Mouse (Mus musculus) gastrocnemius, postnatal 36 days (tissue): ENCODE measurements around the gene Gm9803. TPM values are rescaled to one million over a fixed set of nuclear protein-coding genes. Genes with fewer than 3 reads are reported as not detected.
A peak's percentile ranks its signal among the peaks of the same experiment; 100 is the strongest.

Experiments
- DNase-seq, 2 experiments: peaks; one replicate each; pipeline ENCODE4 v3.0.0; 2022
- intact Hi-C: fragments of 180-260 bp; cut with DNase I; formaldehyde crosslinking; loops from one replicate; pipeline ENCODE4 v1.15.1; 2025
- total RNA-seq, 2 experiments: library from RNA; stranded (reverse); gene quantifications; 2 replicates each; pipeline ENCODE4 v1.2.3; 2021

Gene Gm9803
- total RNA-seq, 2 experiments from 2014 or later: 5.4 to 9.2 TPM

- intact Hi-C loops: no loop called here
- no peak for DNase-seq
These were observed 16.8 kb upstream of the Gm9803 start for GRCm38 (mm10) chr10:43507051-43507450.

- intact Hi-C loops: no loop called here
- no peak for DNase-seq
These were observed 14.7 kb upstream of the Gm9803 start for GRCm38 (mm10) chr10:43509228-43509627.

- intact Hi-C loops: no loop called here
These were observed 10.9 kb upstream of the Gm9803 start for GRCm38 (mm10) chr10:43512976-43513375.

GRCm38 (mm10) chr10:43516992-43517660 lies 6.8 kb upstream of the Gm9803 start:
- intact Hi-C loops: no loop called here
- no peak for DNase-seq

More at GRCm38 (mm10) chr10:43512976-43513375, 10.9 kb upstream of the Gm9803 start:
- DNase-seq: no peak

GRCm38 (mm10) chr10:43517836-43518235 lies 6.0 kb upstream of the Gm9803 start:
- peak in 1 of 2 experiments; percentile 14 for DNase-seq
- intact Hi-C loops: no loop called here

- peak in 1 of 2 experiments; percentile 46 for DNase-seq
- intact Hi-C loops: no loop called here
These were observed 5.5 kb upstream of the Gm9803 start for GRCm38 (mm10) chr10:43518368-43518767.

GRCm38 (mm10) chr10:43519977-43520376 lies 3.9 kb upstream of the Gm9803 start:
- intact Hi-C loops: no loop called here
- no peak for DNase-seq

- DNase-seq: no peak
- intact Hi-C loops: no loop called here
These were observed 3.7 kb downstream of the Gm9803 start for GRCm38 (mm10) chr10:43527283-43528269.

GRCm38 (mm10) chr10:43534382-43534781 lies 10.5 kb downstream of the Gm9803 start:
- intact Hi-C loops: no loop called here
- DNase-seq: no peak

- DNase-seq: no peak
- intact Hi-C loops: no loop called here
These were observed 13.8 kb downstream of the Gm9803 start for GRCm38 (mm10) chr10:43537652-43538051.

- intact Hi-C loops: no loop called here
- DNase-seq: no peak
These were observed 14.9 kb downstream of the Gm9803 start for GRCm38 (mm10) chr10:43538831-43539230.

GRCm38 (mm10) chr10:43539746-43540310 lies 15.9 kb downstream of the Gm9803 start:
- no peak for DNase-seq
- intact Hi-C loops: loop anchor here (1.0 kb wide), 1 partner anchor 60 kb away; no protein-coding TSS in a partner anchor

GRCm38 (mm10) chr10:43540442-43541152 lies 16.7 kb downstream of the Gm9803 start, which contains the start of gene 1700021F05Rik:
1700021F05Rik (minus strand) TSS chr10:43540994.
- intact Hi-C loops: loop anchor here (1.0 kb wide), 1 partner anchor 60 kb away; no protein-coding TSS in a partner anchor
- DNase-seq: peak; percentile 93 to 94

- DNase-seq: no peak
- intact Hi-C loops: no loop called here
These were observed 17.3 kb downstream of the Gm9803 start for GRCm38 (mm10) chr10:43541153-43541544.

GRCm38 (mm10) chr10:43549411-43549810 lies 25.5 kb downstream of the Gm9803 start:
- intact Hi-C loops: no loop called here
- no peak for DNase-seq

GRCm38 (mm10) chr10:43550923-43551322 lies 27.0 kb downstream of the Gm9803 start:
- DNase-seq: no peak
- intact Hi-C loops: loop anchor here (10.0 kb wide), 1 partner anchor 514 kb away; no protein-coding TSS in a partner anchor

- DNase-seq: no peak
- intact Hi-C loops: loop anchor here (10.0 kb wide), 1 partner anchor 513 kb away; no protein-coding TSS in a partner anchor
These were observed 27.5 kb downstream of the Gm9803 start for GRCm38 (mm10) chr10:43551388-43551787.

GRCm38 (mm10) chr10:43557630-43558165 lies 33.8 kb downstream of the Gm9803 start:
- no peak for DNase-seq
- intact Hi-C loops: loop anchor here (10.0 kb wide), 1 partner anchor 507 kb away; no protein-coding TSS in a partner anchor

GRCm38 (mm10) chr10:43559313-43559712 lies 35.4 kb downstream of the Gm9803 start:
- DNase-seq: no peak
- intact Hi-C loops: loop anchor here (10.0 kb wide), 1 partner anchor 505 kb away; no protein-coding TSS in a partner anchor

- intact Hi-C loops: no loop called here
These were observed 36.9 kb downstream of the Gm9803 start for GRCm38 (mm10) chr10:43560765-43561164.

More at GRCm38 (mm10) chr10:43560765-43561164, 36.9 kb downstream of the Gm9803 start:
- DNase-seq: no peak
